Mouse (Mus musculus) MN1 (cell line): Measurements from ENCODE around the gene Eif4e3.

ENCODE experiments used
- DNase-seq: peaks from one replicate; pipeline ENCODE4 v3.0.0-alpha.2; 2016; ENCODE audit warnings: low spot score

Eif4e3 gene

DNA sequence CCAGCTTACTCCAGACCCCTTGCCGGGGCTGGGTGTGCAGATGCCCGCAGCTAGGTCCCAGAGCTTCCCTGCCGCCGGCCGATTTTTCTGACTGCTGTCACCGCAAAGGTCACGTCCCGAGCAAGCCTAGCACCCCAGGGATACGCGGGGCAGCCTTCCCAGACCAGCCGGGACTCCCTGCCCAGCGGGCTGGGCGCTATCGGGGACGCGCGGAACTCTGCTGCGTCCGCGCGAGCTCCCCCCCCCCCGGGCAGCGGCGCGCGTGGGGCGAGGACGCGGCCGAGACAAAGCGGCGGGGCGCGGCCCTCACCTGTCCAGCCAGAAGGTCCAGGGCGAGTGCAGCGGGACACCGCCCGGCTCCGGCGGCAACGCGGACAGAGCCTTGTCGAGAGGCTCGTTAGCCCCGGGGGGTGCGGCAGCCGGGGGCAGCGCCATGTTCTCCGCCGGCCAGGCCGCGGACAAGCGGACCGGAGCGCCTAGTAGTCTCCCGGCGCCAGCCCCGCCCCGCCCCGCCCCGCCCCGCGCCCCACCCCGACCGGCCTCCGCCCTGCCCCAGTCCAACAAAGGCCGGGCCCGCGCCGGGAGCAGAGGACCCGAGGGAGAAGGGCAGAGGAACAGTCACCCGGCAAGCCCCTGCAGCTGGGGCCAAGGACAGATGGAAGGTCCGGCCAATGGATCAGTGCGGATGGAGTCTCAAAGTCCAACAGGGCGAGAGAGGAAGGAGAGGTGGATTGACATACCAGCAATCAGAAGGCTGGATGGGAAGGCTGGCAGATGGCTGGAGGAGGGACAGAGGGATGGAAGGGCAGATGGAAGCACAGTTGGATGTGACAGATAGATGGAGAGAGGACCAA lies at the start of gene Eif4e3, which contains the start of gene Gm20696:
Eif4e3 (minus strand) TSS at position 454 of the 854 bp plus-strand sequence.
Gm20696 (minus strand) TSS at position 480 of the 854 bp plus-strand sequence.
- DNase-seq = peak; percentile 34

DNA sequence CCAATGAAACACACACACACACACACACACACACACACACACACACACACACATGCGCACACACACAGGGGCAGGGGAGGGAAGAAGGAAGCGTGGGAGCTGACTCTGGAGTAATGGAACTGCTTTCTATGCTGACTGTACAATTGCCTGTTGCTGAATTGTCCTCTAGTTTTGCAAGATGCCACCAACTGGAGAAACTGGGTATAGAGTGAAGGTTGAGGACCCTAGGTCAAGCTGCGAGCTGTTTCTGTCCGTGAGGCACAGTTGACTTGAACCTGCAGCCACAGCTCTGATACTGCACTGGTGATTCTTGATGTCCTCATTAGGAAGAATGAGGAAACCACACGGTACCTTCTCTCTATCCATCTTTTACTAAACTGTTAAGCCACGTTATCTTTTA lies 49.3 kb upstream of the Eif4e3 start:
- DNase-seq = no peak

GRCm38 (mm10) chr6:99715191-99715590 lies 48.6 kb upstream of the Eif4e3 start:
- no peak for DNase-seq

- DNase-seq = no peak
Measured at GRCm38 (mm10) chr6:99713256-99713655, 46.7 kb upstream of the Eif4e3 start.

DNA sequence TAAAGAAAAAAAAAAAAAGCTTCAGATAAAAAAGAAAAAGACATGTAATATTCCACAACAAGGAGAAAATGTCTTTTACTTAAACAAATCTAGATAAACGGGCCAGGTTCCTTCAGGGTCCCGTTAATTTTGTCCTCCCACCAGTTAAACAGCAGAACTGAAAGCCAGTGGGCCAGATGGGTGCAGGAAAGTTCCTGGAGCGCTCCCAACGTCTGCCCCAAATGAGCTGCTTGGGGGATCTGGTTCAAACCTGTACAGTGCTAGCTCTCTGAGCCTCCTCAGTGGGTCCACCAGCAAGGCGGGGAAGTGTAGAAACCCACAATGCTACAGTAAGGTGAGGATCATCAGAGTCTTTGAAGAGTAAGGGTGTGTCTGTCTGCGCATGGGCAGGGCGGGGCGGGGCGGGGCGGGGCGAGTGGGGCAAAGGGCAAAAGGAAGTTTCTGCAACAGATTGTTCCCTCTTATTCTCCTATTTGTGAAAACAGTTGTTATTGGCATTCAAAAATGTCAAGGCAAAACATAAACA lies 45.1 kb upstream of the Eif4e3 start:
- no peak for DNase-seq

GRCm38 (mm10) chr6:99700484-99700883 lies 33.9 kb upstream of the Eif4e3 start:
- no peak for DNase-seq

- DNase-seq = no peak
Measured at GRCm38 (mm10) chr6:99692916-99693841, 26.6 kb upstream of the Eif4e3 start.

DNA sequence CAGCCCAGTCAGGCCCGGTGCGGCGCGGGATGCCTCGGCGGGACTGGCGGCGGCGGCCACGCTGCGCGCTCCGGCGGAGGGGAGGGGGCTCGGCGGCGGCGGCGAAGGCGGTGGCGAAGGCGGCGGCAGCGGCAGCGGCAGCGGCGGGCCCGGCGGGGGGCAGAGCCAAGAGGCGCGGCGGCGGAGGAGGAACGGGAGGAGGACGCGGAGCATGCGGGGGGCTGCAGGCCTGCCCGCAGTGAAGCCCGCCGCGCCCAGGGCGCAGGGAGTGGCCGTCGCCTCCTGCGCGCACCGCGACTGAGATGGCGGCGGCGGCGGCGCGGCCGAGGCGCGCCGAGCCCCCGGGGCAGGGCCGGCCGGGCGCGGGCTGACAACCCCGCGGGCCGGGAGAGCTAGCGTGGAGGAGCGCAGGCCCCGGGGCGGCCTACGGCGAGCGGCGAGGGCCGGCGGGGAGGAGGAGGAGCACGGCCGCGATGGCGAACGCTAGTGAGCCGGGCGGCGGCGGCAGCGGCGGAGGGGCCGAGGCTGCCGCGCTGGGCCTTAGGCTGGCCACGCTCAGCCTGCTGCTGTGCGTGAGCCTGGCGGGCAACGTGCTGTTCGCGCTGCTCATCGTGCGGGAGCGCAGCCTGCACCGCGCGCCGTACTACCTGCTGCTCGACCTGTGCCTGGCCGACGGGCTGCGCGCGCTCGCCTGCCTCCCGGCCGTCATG lies 25.8 kb upstream of the Eif4e3 start, which contains the start of gene Gpr27:
Gpr27 (plus strand) TSS at position 474 of the 710 bp plus-strand sequence.
- no peak for DNase-seq

DNA sequence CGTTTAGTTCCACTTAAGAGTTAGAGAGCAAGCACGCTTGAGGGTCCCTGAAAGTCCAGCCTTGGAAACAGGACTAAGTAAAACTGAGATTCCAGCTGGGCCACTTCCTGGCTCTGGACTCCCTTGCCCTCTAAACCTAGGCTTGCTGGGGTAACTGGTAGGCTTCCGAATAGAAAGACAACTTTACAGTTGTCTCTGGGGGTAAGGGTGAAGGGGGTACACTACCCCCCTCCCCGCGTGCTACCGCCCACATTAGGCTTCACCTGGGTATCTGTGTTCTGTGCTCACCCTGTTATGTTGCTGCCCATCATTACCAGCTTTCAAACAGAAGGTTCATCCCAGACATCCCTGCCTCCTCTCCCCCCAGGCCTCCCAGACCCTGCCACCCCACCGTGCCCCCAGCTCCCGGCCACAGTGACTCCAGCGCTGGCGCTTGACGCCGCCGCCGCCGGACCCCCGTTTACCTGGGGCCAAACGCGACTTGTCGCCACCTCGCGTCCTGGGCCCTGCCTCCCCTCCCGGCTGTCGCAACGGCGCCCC lies 25.2 kb upstream of the Eif4e3 start:
- DNase-seq = no peak

DNA sequence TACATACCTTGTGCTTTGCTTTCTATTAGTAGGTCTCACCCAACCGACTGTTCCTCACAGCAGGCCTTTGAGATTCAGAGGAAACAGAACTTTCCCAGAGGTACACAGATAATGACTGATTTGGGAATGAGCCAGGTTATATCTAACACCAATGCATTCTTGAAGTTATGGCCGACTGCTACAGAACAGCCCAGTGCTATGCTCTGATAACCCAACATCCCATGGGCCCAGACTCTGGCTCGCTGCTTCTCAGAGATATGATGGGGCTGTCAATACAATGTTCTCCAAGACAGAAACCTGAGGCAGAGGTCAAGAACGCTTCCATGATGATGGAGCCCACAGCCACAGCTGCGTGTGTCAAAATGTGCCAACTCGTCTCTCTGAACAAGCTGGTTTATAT lies 21.9 kb upstream of the Eif4e3 start:
- no peak for DNase-seq

DNA sequence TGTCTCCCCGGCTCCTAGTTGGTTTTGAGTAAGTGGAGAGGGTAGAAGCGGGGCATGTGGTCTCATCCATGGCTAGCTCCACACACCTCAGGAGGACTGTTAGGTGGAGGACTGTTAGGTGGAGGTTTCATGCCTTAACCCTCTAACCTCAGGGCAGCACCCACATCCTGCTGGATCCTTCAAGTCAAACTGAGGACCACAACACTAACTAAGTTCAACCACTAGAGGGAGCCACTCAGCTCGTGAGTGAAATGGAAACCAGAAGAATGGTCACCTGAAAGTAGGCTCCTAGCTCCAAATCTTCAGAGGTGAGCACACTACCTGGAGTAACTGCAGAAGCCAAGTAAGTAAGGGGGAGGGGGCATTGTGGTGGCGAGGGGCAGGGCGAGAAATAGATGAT lies 18.3 kb upstream of the Eif4e3 start:
- no peak for DNase-seq

GRCm38 (mm10) chr6:99683974-99684373 lies 17.4 kb upstream of the Eif4e3 start:
- DNase-seq = no peak

GRCm38 (mm10) chr6:99678108-99678507 lies 11.5 kb upstream of the Eif4e3 start:
- DNase-seq = no peak

- DNase-seq = no peak
Measured at GRCm38 (mm10) chr6:99677325-99677724, 10.8 kb upstream of the Eif4e3 start.

DNA sequence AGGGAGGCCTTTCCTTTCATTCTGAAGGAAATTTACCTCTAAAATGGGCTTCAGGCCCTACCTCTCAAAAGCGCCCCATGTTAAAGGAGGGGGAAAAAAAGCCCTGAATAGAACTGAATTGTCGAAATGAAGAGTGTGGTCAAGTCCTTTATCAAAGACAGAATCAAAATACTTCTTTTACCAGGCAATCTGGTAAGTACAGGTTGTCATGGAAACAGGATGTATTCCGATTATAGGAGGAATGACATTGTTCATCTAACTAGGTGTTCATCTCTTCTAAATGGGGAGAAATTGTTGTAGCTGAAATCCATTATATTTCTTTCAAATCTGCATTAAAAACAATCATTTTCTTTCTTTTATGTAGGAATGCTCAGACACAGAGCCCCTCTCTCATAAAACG lies 7.9 kb upstream of the Eif4e3 start:
- no peak for DNase-seq

DNA sequence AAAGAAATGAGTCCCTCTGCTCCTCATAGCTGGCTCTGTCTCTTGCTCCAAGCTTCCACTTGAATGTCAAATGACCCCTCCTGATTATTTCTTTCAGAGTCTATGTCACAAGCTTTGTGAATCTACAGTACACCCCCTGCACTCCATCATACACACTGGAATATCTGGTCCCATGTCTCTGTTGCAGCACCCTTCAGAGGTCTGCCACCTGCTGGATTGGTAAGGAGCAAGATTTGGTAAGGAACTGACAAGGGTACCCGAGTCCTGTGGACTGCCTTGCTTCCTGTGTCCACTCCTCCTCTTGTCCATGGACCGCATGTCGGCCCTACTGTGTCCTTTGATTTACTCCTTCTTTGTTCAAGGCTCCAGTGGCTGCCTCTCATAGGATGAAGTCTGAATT lies 5.2 kb upstream of the Eif4e3 start:
- DNase-seq = no peak

GRCm38 (mm10) chr6:99670481-99671119 lies 4.0 kb upstream of the Eif4e3 start:
- peak; percentile 70 for DNase-seq

GRCm38 (mm10) chr6:99669481-99670325 lies 3.1 kb upstream of the Eif4e3 start:
- peak; percentile 54 for DNase-seq

DNA sequence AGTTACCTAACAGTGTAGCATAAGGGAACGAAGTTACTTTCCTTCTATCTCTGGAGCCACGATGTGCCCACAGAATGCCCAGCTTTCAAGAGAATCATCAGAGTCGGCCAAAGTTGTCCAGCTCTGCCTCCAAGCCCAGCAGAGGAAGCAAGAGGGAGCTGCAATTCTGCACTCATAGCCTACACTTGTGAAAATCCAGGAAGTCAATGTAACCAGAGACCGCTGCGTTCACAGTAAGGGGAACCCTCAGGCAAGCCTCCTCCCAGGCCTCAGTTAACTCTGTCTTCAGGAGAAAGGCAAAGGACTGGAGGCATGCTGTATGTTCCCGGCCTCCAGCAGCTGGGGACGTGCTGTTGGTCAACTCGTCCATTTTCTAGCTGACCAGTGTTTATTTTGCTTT lies 719 bp upstream of the Eif4e3 start:
- DNase-seq = no peak
